Mouse (Mus musculus): ENCODE data around the gene H2-T24. TPM values are rescaled to one million over a fixed set of nuclear protein-coding genes. Genes with fewer than 3 reads are reported as not detected.

Gene H2-T24
- polyA plus RNA-seq, 1 experiment from 2014 or later: 5.9 TPM

- 88% methylated on average over 9 of the region's 9 CpGs for WGBS
- Histone ChIP-seq H3K9ac (ENCODE audit: low read depth, low read length) (no peak overlapping the region), H3K36me3 (ENCODE audit: control insufficient read depth, insufficient read depth, low read length) (0 out of 2 replicates have a peak, but pooled peaks cover 2% of the 10 kb centered on the region), H3K4me3 (ENCODE audit: low read depth, low read length) (no peak overlapping the region), H3K27me3 (ENCODE audit: control insufficient read depth, insufficient read depth, low read length) (no peaks in the 10 kb centered on the region), H3K9me3 (ENCODE audit: control insufficient read depth, low read length) (no peaks in the 10 kb centered on the region), H3K4me1 (replicated peaks; ENCODE audit: control insufficient read depth, insufficient read depth, low read length) (peaks cover 11% of the 10 kb centered on the region), H3K27ac (ENCODE audit: low read depth, low read length) (no peak overlapping the region), H3K4me2 (replicated peaks; ENCODE audit: low read depth, low read length) (no peak overlapping the region)
- no peak for DNase-seq (ENCODE audit: low spot score)
- ATAC-seq (ENCODE audit: low FRiP score): no peak
Measured at GRCm38 (mm10) chr17:35981776-35982175, 38.6 kb downstream of the H2-T24 start.

GRCm38 (mm10) chr17:35980363-35980754 lies 40.0 kb downstream of the H2-T24 start:
- peak overlapping the region; percentile 88 for H3K9ac ChIP-seq (ENCODE audit: low read depth, low read length)
- peak overlapping the region; percentile 80 for H3K4me2 ChIP-seq (replicated peaks; ENCODE audit: low read depth, low read length)
- peak overlapping the region; percentile 92 for H3K27ac ChIP-seq (ENCODE audit: low read depth, low read length)
- H3K4me1 ChIP-seq (replicated peaks; ENCODE audit: control insufficient read depth, insufficient read depth, low read length): peaks cover 11% of the 10 kb centered on the region
- peak overlapping the region; percentile 95 for H3K4me3 ChIP-seq (ENCODE audit: low read depth, low read length)
- no peaks in the 10 kb centered on the region for H3K9me3 ChIP-seq (ENCODE audit: control insufficient read depth, low read length)
- WGBS: under 1% methylated on average over 28 of the region's 29 CpGs
- 0 out of 2 replicates have a peak, but pooled peaks cover 2% of the 10 kb centered on the region for H3K36me3 ChIP-seq (ENCODE audit: control insufficient read depth, insufficient read depth, low read length)
- DNase-seq (ENCODE audit: low spot score): peak; percentile 60
- peak; percentile 59 for ATAC-seq (ENCODE audit: low FRiP score)
- no peaks in the 10 kb centered on the region for H3K27me3 ChIP-seq (ENCODE audit: control insufficient read depth, insufficient read depth, low read length)

- no peaks in the 10 kb centered on the region for H3K27me3 ChIP-seq (ENCODE audit: control insufficient read depth, insufficient read depth, low read length)
- peaks cover 11% of the 10 kb centered on the region for H3K4me1 ChIP-seq (replicated peaks; ENCODE audit: control insufficient read depth, insufficient read depth, low read length)
- peak within 1 kb of the TSS; percentile 95 for H3K4me3 ChIP-seq (ENCODE audit: low read depth, low read length)
- peak within 1 kb of the TSS; percentile 92 for H3K27ac ChIP-seq (ENCODE audit: low read depth, low read length)
- 0 out of 2 replicates have a peak, but pooled peaks cover 2% of the 10 kb centered on the region for H3K36me3 ChIP-seq (ENCODE audit: control insufficient read depth, insufficient read depth, low read length)
- H3K4me2 ChIP-seq (replicated peaks; ENCODE audit: low read depth, low read length): peak within 1 kb of the TSS; percentile 80
- H3K9ac ChIP-seq (ENCODE audit: low read depth, low read length): peak within 1 kb of the TSS; percentile 88
- peak; percentile 95 for DNase-seq (ENCODE audit: low spot score)
- under 1% methylated on average over 89 of the region's 109 CpGs for WGBS
- peak; percentile 87 for ATAC-seq (ENCODE audit: low FRiP score)
- no peaks in the 10 kb centered on the region for H3K9me3 ChIP-seq (ENCODE audit: control insufficient read depth, low read length)
Measured at GRCm38 (mm10) chr17:35979401-35980362, 40.7 kb downstream of the H2-T24 start, which contains the start of the genes Gnl1 and Prr3. Gene Gnl1 (plus strand): TSS chr17:35979851. Gene Prr3 (minus strand): TSS chr17:35980236.

- under 1% methylated on average over 41 of the region's 41 CpGs for WGBS
- ATAC-seq (ENCODE audit: low FRiP score): peak; percentile 83
- Histone ChIP-seq H3K36me3 (ENCODE audit: control insufficient read depth, insufficient read depth, low read length) (0 out of 2 replicates have a peak, but pooled peaks cover 2% of the 10 kb centered on the region), H3K4me2 (replicated peaks; ENCODE audit: low read depth, low read length) (peak overlapping the region; percentile 80), H3K9me3 (ENCODE audit: control insufficient read depth, low read length) (no peaks in the 10 kb centered on the region), H3K27ac (ENCODE audit: low read depth, low read length) (peak overlapping the region; percentile 92), H3K27me3 (ENCODE audit: control insufficient read depth, insufficient read depth, low read length) (no peaks in the 10 kb centered on the region), H3K4me3 (ENCODE audit: low read depth, low read length) (peak overlapping the region; percentile 95), H3K4me1 (replicated peaks; ENCODE audit: control insufficient read depth, insufficient read depth, low read length) (peaks cover 11% of the 10 kb centered on the region), H3K9ac (ENCODE audit: low read depth, low read length) (peak overlapping the region; percentile 88)
- DNase-seq (ENCODE audit: low spot score): peak; percentile 90
Measured at GRCm38 (mm10) chr17:35978811-35979400, 41.5 kb downstream of the H2-T24 start.

GRCm38 (mm10) chr17:35972131-35972530 lies 48.2 kb downstream of the H2-T24 start:
- 70% methylated on average over 1 of the region's 1 CpGs for WGBS
- Histone ChIP-seq H3K4me3 (ENCODE audit: low read depth, low read length) (no peak overlapping the region), H3K27ac (ENCODE audit: low read depth, low read length) (no peak overlapping the region), H3K27me3 (ENCODE audit: control insufficient read depth, insufficient read depth, low read length) (no peaks in the 10 kb centered on the region), H3K36me3 (ENCODE audit: control insufficient read depth, insufficient read depth, low read length) (no peaks in the 10 kb centered on the region; the same call in 1 of the 2 replicates), H3K9me3 (ENCODE audit: control insufficient read depth, low read length) (no peaks in the 10 kb centered on the region), H3K4me2 (replicated peaks; ENCODE audit: low read depth, low read length) (no peak overlapping the region), H3K9ac (ENCODE audit: low read depth, low read length) (no peak overlapping the region), H3K4me1 (replicated peaks; ENCODE audit: control insufficient read depth, insufficient read depth, low read length) (no peaks in the 10 kb centered on the region; the same call in 1 of the 2 replicates)
- no peak for DNase-seq (ENCODE audit: low spot score)
- ATAC-seq (ENCODE audit: low FRiP score): no peak

GRCm38 (mm10) chr17:35969418-35970389 lies 50.7 kb downstream of the H2-T24 start, which contains the start of gene Abcf1:
Gene Abcf1 (minus strand): TSS chr17:35969761.
- ATAC-seq (ENCODE audit: low FRiP score): peak; percentile 97
- 1% methylated on average over 68 of the region's 68 CpGs for WGBS
- peak; percentile 100 for DNase-seq (ENCODE audit: low spot score)
- Histone ChIP-seq H3K27me3 (ENCODE audit: control insufficient read depth, insufficient read depth, low read length) (no peaks in the 10 kb centered on the region), H3K27ac (ENCODE audit: low read depth, low read length) (0 out of 2 replicates have a peak within 1 kb of the TSS, but pooled peaks have one; percentile 47), H3K4me1 (replicated peaks; ENCODE audit: control insufficient read depth, insufficient read depth, low read length) (no peaks in the 10 kb centered on the region; the same call in 1 of the 2 replicates), H3K36me3 (ENCODE audit: control insufficient read depth, insufficient read depth, low read length) (no peaks in the 10 kb centered on the region; the same call in none of the 2 replicates), H3K9me3 (ENCODE audit: control insufficient read depth, low read length) (no peaks in the 10 kb centered on the region), H3K4me2 (replicated peaks; ENCODE audit: low read depth, low read length) (peak within 1 kb of the TSS; percentile 92), H3K4me3 (ENCODE audit: low read depth, low read length) (peak within 1 kb of the TSS; percentile 86), H3K9ac (ENCODE audit: low read depth, low read length) (peak within 1 kb of the TSS; percentile 85)

- ATAC-seq (ENCODE audit: low FRiP score) (no peak), DNase-seq (ENCODE audit: low spot score) (no peak)
- Histone ChIP-seq H3K9me3 (ENCODE audit: control insufficient read depth, low read length) (no peaks in the 10 kb centered on the region), H3K4me2 (replicated peaks; ENCODE audit: low read depth, low read length) (no peak overlapping the region), H3K27ac (ENCODE audit: low read depth, low read length) (no peak overlapping the region), H3K4me1 (replicated peaks; ENCODE audit: control insufficient read depth, insufficient read depth, low read length) (no peaks in the 10 kb centered on the region; the same call in 1 of the 2 replicates), H3K4me3 (ENCODE audit: low read depth, low read length) (no peak overlapping the region), H3K27me3 (ENCODE audit: control insufficient read depth, insufficient read depth, low read length) (no peaks in the 10 kb centered on the region), H3K9ac (ENCODE audit: low read depth, low read length) (no peak overlapping the region), H3K36me3 (ENCODE audit: control insufficient read depth, insufficient read depth, low read length) (peaks cover 8% of the 10 kb centered on the region)
- 90% methylated on average over 2 of the region's 2 CpGs for WGBS
Measured at GRCm38 (mm10) chr17:35967621-35968020, 52.7 kb downstream of the H2-T24 start.

GRCm38 (mm10) chr17:35963279-35963678 lies 57.1 kb downstream of the H2-T24 start:
- peaks cover 29% of the 10 kb centered on the region for H3K36me3 ChIP-seq (ENCODE audit: control insufficient read depth, insufficient read depth, low read length)
- H3K9me3 ChIP-seq (ENCODE audit: control insufficient read depth, low read length): no peaks in the 10 kb centered on the region
- H3K9ac ChIP-seq (ENCODE audit: low read depth, low read length): no peak overlapping the region
- no peaks in the 10 kb centered on the region for H3K27me3 ChIP-seq (ENCODE audit: control insufficient read depth, insufficient read depth, low read length)
- ATAC-seq (ENCODE audit: low FRiP score) (no peak), DNase-seq (ENCODE audit: low spot score) (no peak)
- no peak overlapping the region for H3K4me3 ChIP-seq (ENCODE audit: low read depth, low read length)
- WGBS: 89% methylated on average over 10 of the region's 10 CpGs
- no peak overlapping the region for H3K4me2 ChIP-seq (replicated peaks; ENCODE audit: low read depth, low read length)
- no peaks in the 10 kb centered on the region for H3K4me1 ChIP-seq (replicated peaks; ENCODE audit: control insufficient read depth, insufficient read depth, low read length)
- H3K27ac ChIP-seq (ENCODE audit: low read depth, low read length): no peak overlapping the region

Data from hindbrain, embryonic 11.5 days (tissue).